Mouse (Mus musculus): Measurements from ENCODE around the gene Gm10392. TPM values are rescaled to one million over a fixed set of nuclear protein-coding genes. Genes with fewer than 3 reads are reported as not detected.
"Not testable (repeated sequence)": the region's sequence is repeated elsewhere in the genome, so short reads cannot be mapped to it uniquely, and the experiment has no call there.

The Gm10392 gene
- polyA plus RNA-seq (2012; rRNA removed) = not detected in 2 replicates

GRCm38 (mm10) chr11:77519043-77519442 lies at the start of gene Gm10392:
TSS of gene Gm10392 (minus strand) at chr11:77519198.
- Histone ChIP-seq H3K27me3 (ENCODE audit: control insufficient read depth, insufficient read depth, low read length) (no peaks in the 10 kb centered on the region), H3K36me3 (ENCODE audit: control insufficient read depth, insufficient read depth, low read length) (no peaks in the 10 kb centered on the region), H3K27ac (ENCODE audit: control insufficient read depth, insufficient read depth, low read depth, low read length) (no peak within 1 kb of the TSS), H3K4me3 (ENCODE audit: control insufficient read depth, low read depth, low read length) (no peak within 1 kb of the TSS), H3K4me1 (ENCODE audit: control insufficient read depth, insufficient read depth, low read length) (peaks cover 26% of the 10 kb centered on the region)
- TF ChIP-seq CTCF (IDR thresholded peaks at IDR 0.05; ENCODE audit: control insufficient read depth, insufficient read depth, insufficient replicate concordance, low read depth, low read length) (no peak), POLR2A (IDR thresholded peaks at IDR 0.05; ENCODE audit: control insufficient read depth, low read depth, low read length) (no peak)

- TF ChIP-seq CTCF (IDR thresholded peaks at IDR 0.05; ENCODE audit: control insufficient read depth, insufficient read depth, insufficient replicate concordance, low read depth, low read length) = no peak
- no peak for TF ChIP-seq POLR2A (IDR thresholded peaks at IDR 0.05; ENCODE audit: control insufficient read depth, low read depth, low read length)
- H3K27ac ChIP-seq (ENCODE audit: control insufficient read depth, insufficient read depth, low read depth, low read length) = no peak overlapping the region
- H3K36me3 ChIP-seq (ENCODE audit: control insufficient read depth, insufficient read depth, low read length) = peaks cover 2% of the 10 kb centered on the region
- no peaks in the 10 kb centered on the region for H3K27me3 ChIP-seq (ENCODE audit: control insufficient read depth, insufficient read depth, low read length)
- H3K4me3 ChIP-seq (ENCODE audit: control insufficient read depth, low read depth, low read length) = no peak overlapping the region
- no peaks in the 10 kb centered on the region for H3K4me1 ChIP-seq (ENCODE audit: control insufficient read depth, insufficient read depth, low read length)
Measured at GRCm38 (mm10) chr11:77545261-77545660, 26.3 kb upstream of the Gm10392 start.

GRCm38 (mm10) chr11:77532202-77532846 lies 13.3 kb upstream of the Gm10392 start:
- H3K4me3 ChIP-seq (ENCODE audit: control insufficient read depth, low read depth, low read length) = no peak overlapping the region
- H3K36me3 ChIP-seq (ENCODE audit: control insufficient read depth, insufficient read depth, low read length) = no peaks in the 10 kb centered on the region; the same call in 1 of the 2 replicates
- TF ChIP-seq CTCF (IDR thresholded peaks at IDR 0.05; ENCODE audit: control insufficient read depth, insufficient read depth, insufficient replicate concordance, low read depth, low read length) = no peak
- TF ChIP-seq POLR2A (IDR thresholded peaks at IDR 0.05; ENCODE audit: control insufficient read depth, low read depth, low read length) = no peak

GRCm38 (mm10) chr11:77530862-77531261 lies 11.9 kb upstream of the Gm10392 start:
- Histone ChIP-seq H3K4me1 (ENCODE audit: control insufficient read depth, insufficient read depth, low read length) (no peaks in the 10 kb centered on the region), H3K27ac (ENCODE audit: control insufficient read depth, insufficient read depth, low read depth, low read length) (no peak overlapping the region), H3K27me3 (ENCODE audit: control insufficient read depth, insufficient read depth, low read length) (no peaks in the 10 kb centered on the region), H3K36me3 (ENCODE audit: control insufficient read depth, insufficient read depth, low read length) (no peaks in the 10 kb centered on the region; the same call in 1 of the 2 replicates), H3K4me3 (ENCODE audit: control insufficient read depth, low read depth, low read length) (no peak overlapping the region)
- TF ChIP-seq POLR2A (IDR thresholded peaks at IDR 0.05; ENCODE audit: control insufficient read depth, low read depth, low read length) = no peak
- no peak for TF ChIP-seq CTCF (IDR thresholded peaks at IDR 0.05; ENCODE audit: control insufficient read depth, insufficient read depth, insufficient replicate concordance, low read depth, low read length)

More at GRCm38 (mm10) chr11:77532202-77532846, 13.3 kb upstream of the Gm10392 start:
- H3K4me1 ChIP-seq (ENCODE audit: control insufficient read depth, insufficient read depth, low read length) = no peaks in the 10 kb centered on the region
- no peak overlapping the region for H3K27ac ChIP-seq (ENCODE audit: control insufficient read depth, insufficient read depth, low read depth, low read length)
- no peaks in the 10 kb centered on the region for H3K27me3 ChIP-seq (ENCODE audit: control insufficient read depth, insufficient read depth, low read length)

GRCm38 (mm10) chr11:77529644-77530043 lies 10.6 kb upstream of the Gm10392 start:
- no peaks in the 10 kb centered on the region; the same call in 1 of the 2 replicates for H3K36me3 ChIP-seq (ENCODE audit: control insufficient read depth, insufficient read depth, low read length)
- no peak overlapping the region for H3K4me3 ChIP-seq (ENCODE audit: control insufficient read depth, low read depth, low read length)
- TF ChIP-seq POLR2A (IDR thresholded peaks at IDR 0.05; ENCODE audit: control insufficient read depth, low read depth, low read length) (no peak), CTCF (IDR thresholded peaks at IDR 0.05; ENCODE audit: control insufficient read depth, insufficient read depth, insufficient replicate concordance, low read depth, low read length) (no peak)
- H3K4me1 ChIP-seq (ENCODE audit: control insufficient read depth, insufficient read depth, low read length) = no peaks in the 10 kb centered on the region
- no peaks in the 10 kb centered on the region for H3K27me3 ChIP-seq (ENCODE audit: control insufficient read depth, insufficient read depth, low read length)
- no peak overlapping the region for H3K27ac ChIP-seq (ENCODE audit: control insufficient read depth, insufficient read depth, low read depth, low read length)

GRCm38 (mm10) chr11:77528420-77528819 lies 9.4 kb upstream of the Gm10392 start:
- H3K4me1 ChIP-seq (ENCODE audit: control insufficient read depth, insufficient read depth, low read length); H3K27ac ChIP-seq (ENCODE audit: control insufficient read depth, insufficient read depth, low read depth, low read length); H3K36me3 ChIP-seq (ENCODE audit: control insufficient read depth, insufficient read depth, low read length); H3K27me3 ChIP-seq (ENCODE audit: control insufficient read depth, insufficient read depth, low read length); H3K4me3 ChIP-seq (ENCODE audit: control insufficient read depth, low read depth, low read length): not testable (repeated sequence)

- Histone ChIP-seq H3K27ac (ENCODE audit: control insufficient read depth, insufficient read depth, low read depth, low read length) (no peak overlapping the region), H3K36me3 (ENCODE audit: control insufficient read depth, insufficient read depth, low read length) (no peaks in the 10 kb centered on the region), H3K4me3 (ENCODE audit: control insufficient read depth, low read depth, low read length) (no peak overlapping the region), H3K4me1 (ENCODE audit: control insufficient read depth, insufficient read depth, low read length) (no peaks in the 10 kb centered on the region), H3K27me3 (ENCODE audit: control insufficient read depth, insufficient read depth, low read length) (no peaks in the 10 kb centered on the region)
- TF ChIP-seq POLR2A (IDR thresholded peaks at IDR 0.05; ENCODE audit: control insufficient read depth, low read depth, low read length) (no peak), CTCF (IDR thresholded peaks at IDR 0.05; ENCODE audit: control insufficient read depth, insufficient read depth, insufficient replicate concordance, low read depth, low read length) (no peak)
Measured at GRCm38 (mm10) chr11:77525804-77526486, 6.9 kb upstream of the Gm10392 start.
